Mouse (Mus musculus) hindbrain, postnatal 0 days (tissue): ENCODE measurements around the gene Fgfr2. TPM values are rescaled to one million over a fixed set of nuclear protein-coding genes. Genes with fewer than 3 reads are reported as not detected.

ENCODE experiments used
- ATAC-seq: fragments of 200-750 bp; cut with Nextera tagmentation; 2 replicates; pipeline ENCODE4 v1.8.0; 2017; ENCODE audit warnings: mild to moderate bottlenecking, moderate TSS enrichment, moderate library complexity
- DNase-seq: peaks from one replicate; pipeline ENCODE4 v3.0.0-alpha.2; 2015; ENCODE audit warnings: low spot score
- H3K27ac ChIP-seq: fragments of 300-500 bp; sonication (generic); 2 replicates; pipeline ENCODE4 v1.5.1; 2014; ENCODE audit warnings: mild to moderate bottlenecking
- H3K27me3 ChIP-seq: fragments of 300-500 bp; sonication (generic); 2 replicates; pipeline ENCODE4 v1.6.1; 2014; ENCODE audit warnings: low read length, mixed read lengths; ENCODE audit not compliant: insufficient read depth
- H3K36me3 ChIP-seq: fragments of 300-500 bp; sonication (generic); 2 replicates; pipeline ENCODE4 v1.6.1; 2014; ENCODE audit warnings: low read length, mixed read lengths; ENCODE audit not compliant: insufficient read depth
- H3K4me1 ChIP-seq: fragments of 300-500 bp; sonication (generic); 2 replicates; pipeline ENCODE4 v1.6.1; 2014; ENCODE audit warnings: antibody characterized with exemption, low read length, mixed read lengths; ENCODE audit not compliant: insufficient read depth
- H3K4me2 ChIP-seq: fragments of 300-500 bp; sonication (generic); 2 replicates; pipeline ENCODE4 v1.6.1; 2014; ENCODE audit warnings: low read depth, mild to moderate bottlenecking, low read length, moderate library complexity, mixed read lengths
- H3K4me3 ChIP-seq: fragments of 300-500 bp; sonication (generic); 2 replicates; pipeline ENCODE4 v1.5.1; 2014; ENCODE audit warnings: low read length
- H3K9ac ChIP-seq: fragments of 300-500 bp; sonication (generic); replicated peaks from 2 replicates; pipeline ENCODE4 v1.6.1; 2014; ENCODE audit warnings: mild to moderate bottlenecking, low read length, moderate library complexity, mixed read lengths
- H3K9me3 ChIP-seq: fragments of 300-500 bp; sonication (generic); 2 replicates; pipeline ENCODE4 v1.6.1; 2016; ENCODE audit warnings: low read length, mixed read lengths
- CTCF ChIP-seq: IDR thresholded peaks from 2 replicates; pipeline ENCODE4 v1.5.1; 2016; ENCODE audit warnings: antibody characterized with exemption, control low read depth, low read depth
- WGBS: fragments of 180-500 bp; shearing (Covaris S2); extraction: QIAGEN DNeasy Blood & Tissue Kit; methylation state at CpG from one replicate; pipeline ENCODE4 v1.1.7; 2014; 5-methylcytosine and 5-hydroxymethylcytosine counted together
- polyA plus RNA-seq: library from polyadenylated mRNA; unstranded; fragments of >200 nt; fragmentation: Nextera tagmentation; extraction: Ambion mirVana; gene quantifications from 2 replicates; pipeline ENCODE4 v1.2.1, GENCODE M21; 2015
- total RNA-seq: library from RNA; depleted of rRNA; stranded (reverse); fragments of >200 nt; gene quantifications from 2 replicates; pipeline ENCODE4 v1.2.3, GENCODE M21; 2014

Fgfr2 gene
- total and polyA plus RNA-seq, 2 experiments from 2014 or later, result 17.3 to 49.0 TPM

- no peak overlapping the region for H3K4me2 ChIP-seq
Measured at GRCm38 (mm10) chr7:130716341-130716740, 2406.8 kb downstream of the Fgfr2 start.

GRCm38 (mm10) chr7:130715467-130715866 lies 2407.7 kb downstream of the Fgfr2 start:
- peaks cover 17% of the 10 kb centered on the region; the same call in 1 of the 2 replicates for H3K36me3 ChIP-seq
- peak overlapping the region; percentile 9; the same call in 1 of the 2 replicates for H3K27ac ChIP-seq
- no peak overlapping the region for H3K4me3 ChIP-seq
- no peaks in the 10 kb centered on the region for H3K27me3 ChIP-seq
- H3K9me3 ChIP-seq, result no peaks in the 10 kb centered on the region
- DNase-seq, result peak; percentile 62
- H3K9ac ChIP-seq, result no peak overlapping the region
- H3K4me1 ChIP-seq, result peaks cover 24% of the 10 kb centered on the region; the same call in 1 of the 2 replicates
- no peak for TF ChIP-seq CTCF
- 56% methylated on average over 3 of the region's 3 CpGs for WGBS
- peak; percentile 64 for ATAC-seq
- H3K4me2 ChIP-seq, result peak overlapping the region; percentile 24; the same call in 1 of the 2 replicates

More at GRCm38 (mm10) chr7:130716341-130716740, 2406.8 kb downstream of the Fgfr2 start:
- no peak overlapping the region for H3K27ac ChIP-seq
- WGBS, result 93% methylated on average over 4 of the region's 4 CpGs
- no peak for DNase-seq
- no peaks in the 10 kb centered on the region for H3K27me3 ChIP-seq
- no peak for ATAC-seq
- no peak overlapping the region for H3K4me3 ChIP-seq
- peaks cover 18% of the 10 kb centered on the region; the same call in 1 of the 2 replicates for H3K4me1 ChIP-seq
- no peak overlapping the region for H3K9ac ChIP-seq
- H3K9me3 ChIP-seq, result no peaks in the 10 kb centered on the region
- peaks cover 17% of the 10 kb centered on the region; the same call in 1 of the 2 replicates for H3K36me3 ChIP-seq
- no peak for TF ChIP-seq CTCF

- H3K9ac ChIP-seq, result 0 out of 2 replicates have a peak overlapping the region, but pooled peaks have one; percentile 17
- H3K27me3 ChIP-seq, result no peaks in the 10 kb centered on the region
- DNase-seq, result no peak
- H3K4me2 ChIP-seq, result no peak overlapping the region
- peaks cover 14% of the 10 kb centered on the region; the same call in 1 of the 2 replicates for H3K36me3 ChIP-seq
- H3K9me3 ChIP-seq, result no peaks in the 10 kb centered on the region
- 37% methylated on average over 6 of the region's 6 CpGs for WGBS
- H3K4me3 ChIP-seq, result no peak overlapping the region
- no peak for TF ChIP-seq CTCF
- ATAC-seq, result peak; percentile 43; the same call in 1 of the 2 replicates
- H3K4me1 ChIP-seq, result peaks cover 23% of the 10 kb centered on the region; the same call in 1 of the 2 replicates
- H3K27ac ChIP-seq, result peak overlapping the region; percentile 23; the same call in 1 of the 2 replicates
Measured at GRCm38 (mm10) chr7:130713319-130713718, 2409.8 kb downstream of the Fgfr2 start.

GRCm38 (mm10) chr7:130711851-130712250 lies 2411.3 kb downstream of the Fgfr2 start:
- Histone ChIP-seq H3K9me3 (no peaks in the 10 kb centered on the region), H3K27me3 (no peaks in the 10 kb centered on the region), H3K36me3 (0 out of 2 replicates have a peak, but pooled peaks cover 2% of the 10 kb centered on the region), H3K9ac (no peak overlapping the region), H3K27ac (no peak overlapping the region), H3K4me3 (no peak overlapping the region), H3K4me1 (peaks cover 23% of the 10 kb centered on the region; the same call in 1 of the 2 replicates), H3K4me2 (no peak overlapping the region)
- 89% methylated on average over 7 of the region's 7 CpGs for WGBS
- DNase-seq (no peak), ATAC-seq (no peak)
- TF ChIP-seq CTCF, result no peak

GRCm38 (mm10) chr7:130709372-130710274 lies 2413.5 kb downstream of the Fgfr2 start:
- peaks cover 18% of the 10 kb centered on the region; the same call in 1 of the 2 replicates for H3K4me1 ChIP-seq
- no peak overlapping the region for H3K4me3 ChIP-seq
- ATAC-seq, result no peak
- no peaks in the 10 kb centered on the region for H3K9me3 ChIP-seq
- peak overlapping the region; percentile 54; the same call in 1 of the 2 replicates for H3K27ac ChIP-seq
- no peak overlapping the region for H3K9ac ChIP-seq
- WGBS, result 38% methylated on average over 9 of the region's 9 CpGs
- no peaks in the 10 kb centered on the region for H3K36me3 ChIP-seq
- no peak for TF ChIP-seq CTCF
- DNase-seq, result peak; percentile 35
- no peak overlapping the region for H3K4me2 ChIP-seq
- no peaks in the 10 kb centered on the region for H3K27me3 ChIP-seq

GRCm38 (mm10) chr7:130708940-130709339 lies 2414.2 kb downstream of the Fgfr2 start:
- TF ChIP-seq CTCF, result no peak
- Histone ChIP-seq H3K27ac (no peak overlapping the region), H3K4me2 (no peak overlapping the region), H3K27me3 (no peaks in the 10 kb centered on the region), H3K4me1 (peaks cover 17% of the 10 kb centered on the region; the same call in 1 of the 2 replicates), H3K4me3 (no peak overlapping the region), H3K9me3 (no peaks in the 10 kb centered on the region), H3K36me3 (no peaks in the 10 kb centered on the region), H3K9ac (no peak overlapping the region)
- no peak for DNase-seq
- 53% methylated on average over 9 of the region's 9 CpGs for WGBS
- ATAC-seq, result no peak
